Mouse (Mus musculus) c-Kit-positive CD71-positive TER-119-positive erythroid progenitor cells, embryonic 14.5 days (primary cell): ENCODE results near the gene Ubtf.
"Not testable (repeated sequence)": the region's sequence is repeated elsewhere in the genome, so short reads cannot be mapped to it uniquely, and the experiment has no call there.

Experiments
- DNase-seq: peaks from one replicate; pipeline ENCODE4 v3.0.0-alpha.2; 2013; ENCODE audit warnings: low spot score

The Ubtf gene

GRCm38 (mm10) chr11:102319410-102319792, at the start of gene Ubtf:
TSS of gene Ubtf (minus strand) at chr11:102319742.
- DNase-seq, result peak; percentile 77

- no peak for DNase-seq
Measured at GRCm38 (mm10) chr11:102369263-102369662, 49.7 kb upstream of the Ubtf start.

GRCm38 (mm10) chr11:102368347-102368746, 48.8 kb upstream of the Ubtf start:
- no peak for DNase-seq

GRCm38 (mm10) chr11:102367504-102368280, 48.1 kb upstream of the Ubtf start:
- DNase-seq, result no peak

- DNase-seq, result not testable (repeated sequence)
Measured at GRCm38 (mm10) chr11:102366103-102366502, 46.6 kb upstream of the Ubtf start, which contains the start of gene Slc4a1. TSS of gene Slc4a1 (minus strand) at chr11:102366203.

- no peak for DNase-seq
Measured at GRCm38 (mm10) chr11:102365699-102366098, 46.2 kb upstream of the Ubtf start.

GRCm38 (mm10) chr11:102364570-102365371, 45.2 kb upstream of the Ubtf start:
- peak; percentile 93 for DNase-seq

GRCm38 (mm10) chr11:102363623-102364022, 44.1 kb upstream of the Ubtf start:
- peak; percentile 96 for DNase-seq

GRCm38 (mm10) chr11:102361776-102362495, 42.4 kb upstream of the Ubtf start:
- no peak for DNase-seq

GRCm38 (mm10) chr11:102358365-102358764, 38.8 kb upstream of the Ubtf start:
- DNase-seq, result no peak

GRCm38 (mm10) chr11:102356636-102357350, 37.3 kb upstream of the Ubtf start:
- no peak for DNase-seq

GRCm38 (mm10) chr11:102356190-102356589, 36.6 kb upstream of the Ubtf start:
- no peak for DNase-seq

GRCm38 (mm10) chr11:102355501-102355900, 36.0 kb upstream of the Ubtf start:
- peak; percentile 29 for DNase-seq

GRCm38 (mm10) chr11:102353021-102353431, 33.5 kb upstream of the Ubtf start:
- DNase-seq, result no peak

GRCm38 (mm10) chr11:102352378-102352777, 32.8 kb upstream of the Ubtf start:
- no peak for DNase-seq

- DNase-seq, result peak; percentile 21
Measured at GRCm38 (mm10) chr11:102350981-102351523, 31.5 kb upstream of the Ubtf start.

GRCm38 (mm10) chr11:102350416-102350815, 30.9 kb upstream of the Ubtf start:
- peak; percentile 30 for DNase-seq

GRCm38 (mm10) chr11:102349189-102349954, 29.8 kb upstream of the Ubtf start:
- peak; percentile 53 for DNase-seq

- peak; percentile 62 for DNase-seq
Measured at GRCm38 (mm10) chr11:102348771-102349170, 29.2 kb upstream of the Ubtf start.

GRCm38 (mm10) chr11:102348101-102348585, 28.6 kb upstream of the Ubtf start:
- DNase-seq, result no peak
